Mouse (Mus musculus): ENCODE measurements at regions not wholly inside any gene's neighbourhood (a gene's known extent, or its start where the extent isn't known, plus 50 kb on each side); places are given as distances from the start of the nearest gene placed in this dataset.

DNA sequence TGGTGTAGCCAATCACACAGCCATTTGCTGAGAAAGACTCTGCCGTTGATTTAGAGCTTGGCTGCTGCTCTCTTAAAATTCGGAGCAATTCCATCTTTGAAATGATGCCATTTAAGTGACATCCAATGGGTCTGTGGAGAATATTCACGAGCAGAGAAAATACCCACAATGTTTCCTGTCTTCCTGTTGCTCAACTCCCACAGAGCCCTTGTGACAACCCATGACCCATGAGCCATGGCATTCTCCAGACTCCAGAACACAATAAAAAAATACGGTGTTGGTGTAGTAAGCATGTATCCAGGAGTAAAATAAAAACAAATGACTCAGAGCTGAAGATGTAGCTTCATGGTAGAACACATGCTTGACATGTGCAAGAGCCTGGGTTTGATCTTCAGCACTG lies 532.1 kb upstream of the 4930412O13Rik start:
- DNase-seq: no peak
- H3K9ac ChIP-seq (ENCODE audit: low read depth, low read length): no peak overlapping the region
- no peaks in the 10 kb centered on the region for H3K36me3 ChIP-seq (ENCODE audit: control insufficient read depth, insufficient read depth, low read length)
- intact Hi-C loops (cut with DNase I): no loop called here
- H3K27ac ChIP-seq: no peak overlapping the region
- TF ChIP-seq EP300 (IDR thresholded peaks at IDR 0.05; ENCODE audit: insufficient read depth, low read depth, low read length) (no peak), POLR2A (IDR thresholded peaks at IDR 0.05; ENCODE audit: insufficient read depth, low read depth, low read length) (no peak), CTCF (IDR thresholded peaks at IDR 0.05) (no peak)
- no peaks in the 10 kb centered on the region for H3K4me1 ChIP-seq (ENCODE audit: control insufficient read depth, insufficient read depth, low read length)
- no peak overlapping the region for H3K4me3 ChIP-seq
- WGBS: 43% methylated on average over 4 of the region's 4 CpGs
- H3K27me3 ChIP-seq (ENCODE audit: control insufficient read depth, insufficient read depth, low read length): no peaks in the 10 kb centered on the region
- H3K79me2 ChIP-seq (replicated peaks; ENCODE audit: control insufficient read depth, insufficient read depth, low read length): no peaks in the 10 kb centered on the region

DNA sequence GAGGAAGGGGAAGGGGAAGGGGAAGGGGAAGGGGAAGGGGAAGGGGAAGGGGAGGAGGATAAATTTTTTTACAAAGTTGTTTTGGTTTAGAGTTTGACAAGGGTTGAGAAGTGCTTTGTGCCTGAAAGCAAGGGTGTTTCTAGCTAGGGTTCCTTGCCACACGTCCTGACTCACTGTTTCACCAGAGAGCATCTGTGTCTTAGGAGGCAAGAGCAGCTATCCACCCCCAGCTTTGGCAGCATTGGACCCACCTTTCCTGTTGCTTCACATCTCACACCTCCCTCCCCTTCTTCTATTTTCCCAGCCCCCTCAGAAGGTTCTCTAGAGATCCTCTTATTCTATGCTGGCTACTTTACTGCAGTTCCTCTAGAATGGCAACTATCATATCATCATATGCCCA lies 531.1 kb upstream of the 4930412O13Rik start:
- Histone ChIP-seq H3K4me3 (no peak overlapping the region), H3K9ac (ENCODE audit: low read depth, low read length) (no peak overlapping the region), H3K79me2 (replicated peaks; ENCODE audit: control insufficient read depth, insufficient read depth, low read length) (no peaks in the 10 kb centered on the region), H3K27me3 (ENCODE audit: control insufficient read depth, insufficient read depth, low read length) (no peaks in the 10 kb centered on the region), H3K27ac (no peak overlapping the region), H3K36me3 (ENCODE audit: control insufficient read depth, insufficient read depth, low read length) (no peaks in the 10 kb centered on the region), H3K4me1 (ENCODE audit: control insufficient read depth, insufficient read depth, low read length) (no peaks in the 10 kb centered on the region)
- no peak for TF ChIP-seq EP300 (IDR thresholded peaks at IDR 0.05; ENCODE audit: insufficient read depth, low read depth, low read length)
- no peak for TF ChIP-seq CTCF (IDR thresholded peaks at IDR 0.05)
- TF ChIP-seq POLR2A (IDR thresholded peaks at IDR 0.05; ENCODE audit: insufficient read depth, low read depth, low read length): no peak
- DNase-seq: no peak
- intact Hi-C loops (cut with DNase I): no loop called here
- 42% methylated on average over 1 of the region's 1 CpGs for WGBS

DNA sequence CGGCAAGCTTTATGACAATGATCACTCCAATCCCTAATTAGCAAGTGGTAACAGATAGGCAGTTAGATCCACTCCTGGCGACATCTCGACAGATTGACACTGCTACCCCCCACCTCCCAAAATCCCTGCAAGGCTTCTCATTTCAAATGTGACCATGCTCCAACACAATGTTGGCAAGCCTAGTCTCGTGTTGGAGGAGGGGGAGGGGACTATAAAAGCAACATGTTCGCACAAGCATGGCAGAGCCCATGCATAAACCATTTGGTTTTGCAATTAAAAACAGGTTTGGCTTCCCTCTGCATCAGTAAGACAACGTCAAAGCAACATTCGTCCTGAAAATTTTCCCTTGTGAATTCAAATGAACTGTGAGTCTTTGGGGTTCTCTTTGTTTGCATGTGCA lies 528.9 kb upstream of the 4930412O13Rik start:
- Histone ChIP-seq H3K27me3 (ENCODE audit: control insufficient read depth, insufficient read depth, low read length) (no peaks in the 10 kb centered on the region), H3K9ac (ENCODE audit: low read depth, low read length) (no peak overlapping the region), H3K4me1 (ENCODE audit: control insufficient read depth, insufficient read depth, low read length) (no peaks in the 10 kb centered on the region), H3K36me3 (ENCODE audit: control insufficient read depth, insufficient read depth, low read length) (no peaks in the 10 kb centered on the region), H3K27ac (no peak overlapping the region), H3K4me3 (no peak overlapping the region), H3K79me2 (replicated peaks; ENCODE audit: control insufficient read depth, insufficient read depth, low read length) (no peaks in the 10 kb centered on the region)
- no peak for TF ChIP-seq CTCF (IDR thresholded peaks at IDR 0.05)
- no peak for TF ChIP-seq POLR2A (IDR thresholded peaks at IDR 0.05; ENCODE audit: insufficient read depth, low read depth, low read length)
- TF ChIP-seq EP300 (IDR thresholded peaks at IDR 0.05; ENCODE audit: insufficient read depth, low read depth, low read length): no peak
- WGBS: 57% methylated on average over 7 of the region's 7 CpGs
- no peak for DNase-seq
- intact Hi-C loops (cut with DNase I): no loop called here

DNA sequence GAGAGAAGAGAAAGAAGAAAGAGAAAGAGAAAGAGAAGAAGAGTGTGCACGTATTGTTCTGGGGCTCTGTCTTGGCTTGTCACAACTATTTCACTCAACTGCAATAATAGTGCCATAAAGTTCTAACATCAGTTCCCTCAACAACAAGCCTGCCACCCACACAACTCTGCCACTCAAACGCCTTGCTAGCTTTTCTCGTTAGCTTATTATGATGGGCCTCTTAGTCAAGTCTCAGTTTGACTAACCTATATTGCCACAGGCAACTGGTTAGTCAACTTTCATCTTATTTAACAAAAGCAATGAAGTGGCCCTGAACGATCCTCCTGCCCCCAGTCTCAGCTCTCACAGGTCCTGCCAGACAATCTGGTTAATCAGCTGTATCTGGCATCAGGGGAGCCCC lies 521.0 kb upstream of the 4930412O13Rik start:
- WGBS: 77% methylated on average over 4 of the region's 4 CpGs
- no peak for TF ChIP-seq CTCF (IDR thresholded peaks at IDR 0.05)
- no peak for TF ChIP-seq EP300 (IDR thresholded peaks at IDR 0.05; ENCODE audit: insufficient read depth, low read depth, low read length)
- no peak for TF ChIP-seq POLR2A (IDR thresholded peaks at IDR 0.05; ENCODE audit: insufficient read depth, low read depth, low read length)
- H3K36me3 ChIP-seq (ENCODE audit: control insufficient read depth, insufficient read depth, low read length): no peaks in the 10 kb centered on the region
- no peak overlapping the region for H3K27ac ChIP-seq
- H3K9ac ChIP-seq (ENCODE audit: low read depth, low read length): no peak overlapping the region
- no peaks in the 10 kb centered on the region for H3K79me2 ChIP-seq (replicated peaks; ENCODE audit: control insufficient read depth, insufficient read depth, low read length)
- DNase-seq: no peak
- intact Hi-C loops (cut with DNase I): no loop called here
- H3K4me3 ChIP-seq: no peak overlapping the region
- H3K27me3 ChIP-seq (ENCODE audit: control insufficient read depth, insufficient read depth, low read length): no peaks in the 10 kb centered on the region
- H3K4me1 ChIP-seq (ENCODE audit: control insufficient read depth, insufficient read depth, low read length): no peaks in the 10 kb centered on the region

DNA sequence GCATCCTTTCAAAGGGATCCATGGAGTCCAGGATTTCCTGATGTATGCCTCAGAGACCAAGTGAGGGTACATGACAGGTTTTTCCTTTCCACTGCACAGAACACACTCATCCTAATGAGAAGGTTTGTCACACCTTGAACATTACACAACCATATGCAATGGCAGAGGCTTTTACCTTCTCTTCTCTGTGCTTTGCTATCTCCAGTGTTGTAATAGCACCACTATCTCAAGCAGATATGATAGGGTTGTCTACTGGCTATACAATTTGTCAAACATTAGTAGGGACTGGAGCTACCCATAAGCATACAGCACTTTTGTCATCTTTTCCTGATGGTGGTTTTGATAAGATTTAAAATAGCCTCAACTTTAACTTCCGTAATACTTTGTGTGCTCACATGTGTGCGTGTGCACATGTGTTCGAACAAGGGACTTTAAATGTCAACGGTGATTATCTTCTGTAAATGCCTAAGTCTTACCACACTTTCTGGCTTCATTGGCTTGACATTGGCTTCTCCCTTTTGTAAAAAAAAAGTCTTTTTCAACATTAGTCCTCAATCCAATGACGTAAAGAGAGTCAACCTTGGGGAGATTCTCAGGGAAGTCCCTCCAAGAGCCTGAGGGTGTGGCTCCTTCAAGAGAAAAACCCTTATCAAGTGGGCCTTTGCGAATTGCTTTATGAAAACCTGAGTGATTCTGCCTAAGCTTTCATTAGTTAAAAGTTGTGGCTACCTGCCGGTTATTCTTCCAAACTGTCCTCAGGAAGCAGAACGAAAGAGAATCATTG lies 513.1 kb upstream of the 4930412O13Rik start:
- Histone ChIP-seq H3K27ac (no peak overlapping the region), H3K36me3 (ENCODE audit: control insufficient read depth, insufficient read depth, low read length) (no peaks in the 10 kb centered on the region), H3K9ac (ENCODE audit: low read depth, low read length) (no peak overlapping the region), H3K4me1 (ENCODE audit: control insufficient read depth, insufficient read depth, low read length) (no peaks in the 10 kb centered on the region), H3K4me3 (no peak overlapping the region), H3K27me3 (ENCODE audit: control insufficient read depth, insufficient read depth, low read length) (no peaks in the 10 kb centered on the region), H3K79me2 (replicated peaks; ENCODE audit: control insufficient read depth, insufficient read depth, low read length) (no peaks in the 10 kb centered on the region)
- intact Hi-C loops (cut with DNase I): no loop called here
- 87% methylated on average over 8 of the region's 8 CpGs for WGBS
- no peak for TF ChIP-seq CTCF (IDR thresholded peaks at IDR 0.05)
- TF ChIP-seq EP300 (IDR thresholded peaks at IDR 0.05; ENCODE audit: insufficient read depth, low read depth, low read length): no peak
- TF ChIP-seq POLR2A (IDR thresholded peaks at IDR 0.05; ENCODE audit: insufficient read depth, low read depth, low read length): no peak
- DNase-seq: no peak

DNA sequence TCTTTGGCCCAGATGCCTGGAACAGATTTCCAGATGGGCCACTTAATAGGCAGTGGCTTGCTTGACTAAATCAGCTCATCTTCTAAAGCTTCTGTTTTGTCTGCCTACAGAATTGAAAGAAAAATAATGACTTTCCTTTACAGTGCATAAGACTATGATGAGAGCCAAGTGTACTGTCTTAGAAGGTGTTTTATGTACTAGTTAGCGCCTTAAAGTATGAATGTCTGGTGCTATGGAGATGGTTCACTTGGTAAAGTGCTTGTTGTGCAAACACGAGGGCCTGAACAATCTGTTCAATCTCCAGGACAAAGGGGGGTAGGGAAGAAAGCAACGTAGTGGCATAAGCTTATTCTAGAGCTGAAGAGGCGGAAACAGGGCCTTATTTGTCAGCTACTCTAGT lies 511.5 kb upstream of the 4930412O13Rik start:
- 70% methylated on average over 4 of the region's 4 CpGs for whole genome bisulfite sequencing
- intact Hi-C loops (cut with DNase I): no loop called here
- TF ChIP-seq POLR2A (IDR thresholded peaks at IDR 0.05; ENCODE audit: insufficient read depth, low read depth, low read length): no peak
- no peak for TF ChIP-seq EP300 (IDR thresholded peaks at IDR 0.05; ENCODE audit: insufficient read depth, low read depth, low read length)
- TF ChIP-seq CTCF (IDR thresholded peaks at IDR 0.05): no peak
- no peak overlapping the region for H3K9ac ChIP-seq (ENCODE audit: low read depth, low read length)
- no peaks in the 10 kb centered on the region for H3K36me3 ChIP-seq (ENCODE audit: control insufficient read depth, insufficient read depth, low read length)
- no peak for DNase-seq
- no peak overlapping the region for H3K4me3 ChIP-seq
- H3K4me1 ChIP-seq (ENCODE audit: control insufficient read depth, insufficient read depth, low read length): no peaks in the 10 kb centered on the region
- H3K27me3 ChIP-seq (ENCODE audit: control insufficient read depth, insufficient read depth, low read length): no peaks in the 10 kb centered on the region
- no peak overlapping the region for H3K27ac ChIP-seq
- no peaks in the 10 kb centered on the region for H3K79me2 ChIP-seq (replicated peaks; ENCODE audit: control insufficient read depth, insufficient read depth, low read length)

All from heart, adult 2 months (tissue).